Mouse (Mus musculus) liver, postnatal 0 days (tissue): ENCODE results near the gene Zbtb46. TPM values are rescaled to one million over a fixed set of nuclear protein-coding genes. Genes with fewer than 3 reads are reported as not detected.

Experiments used
- ATAC-seq: fragments of 200-750 bp; cut with Nextera tagmentation; 2 replicates; pipeline ENCODE4 v1.8.0; 2017; ENCODE audit warnings: mild to moderate bottlenecking, moderate library complexity
- DNase-seq: peaks from one replicate; pipeline ENCODE4 v3.0.0-alpha.2; 2016
- H3K27ac ChIP-seq: fragments of 300-500 bp; sonication (generic); 2 replicates; pipeline ENCODE4 v1.5.1; 2014; ENCODE audit warnings: antibody characterized with exemption, moderate library complexity, mild to moderate bottlenecking, low read depth
- H3K27me3 ChIP-seq: fragments of 300-500 bp; sonication (generic); 2 replicates; pipeline ENCODE4 v1.6.1; 2014; ENCODE audit warnings: low read length, control low read depth, mixed read lengths; ENCODE audit not compliant: insufficient read depth
- H3K36me3 ChIP-seq: fragments of 300-500 bp; sonication (generic); replicated peaks from 2 replicates; pipeline ENCODE4 v1.6.1; 2014; ENCODE audit warnings: mild to moderate bottlenecking, control low read depth, low read length, moderate library complexity, mixed read lengths; ENCODE audit not compliant: insufficient read depth
- H3K4me1 ChIP-seq: fragments of 300-500 bp; sonication (generic); 2 replicates; pipeline ENCODE4 v1.6.1; 2014; ENCODE audit warnings: antibody characterized with exemption, mild to moderate bottlenecking, control low read depth; ENCODE audit not compliant: insufficient read depth
- H3K4me2 ChIP-seq: fragments of 300-500 bp; sonication (generic); 2 replicates; pipeline ENCODE4 v1.6.1; 2014; ENCODE audit warnings: low read depth, mild to moderate bottlenecking, low read length, moderate library complexity, mixed read lengths
- H3K4me3 ChIP-seq: fragments of 300-500 bp; sonication (generic); 2 replicates; pipeline ENCODE4 v1.5.1; 2014; ENCODE audit warnings: low read depth, low read length
- H3K9ac ChIP-seq: fragments of 300-500 bp; sonication (generic); replicated peaks from 2 replicates; pipeline ENCODE4 v1.6.1; 2014; ENCODE audit warnings: mild to moderate bottlenecking, moderate library complexity
- H3K9me3 ChIP-seq: fragments of 300-500 bp; sonication (generic); 2 replicates; pipeline ENCODE4 v1.6.1; 2016; ENCODE audit warnings: mild to moderate bottlenecking, control low read depth, low read length, mixed read lengths
- CTCF ChIP-seq: sonication (generic); IDR thresholded peaks from 2 replicates; pipeline ENCODE4 v1.5.1; 2016; ENCODE audit warnings: antibody characterized with exemption, low read depth
- EP300 ChIP-seq: IDR thresholded peaks from 2 replicates; pipeline ENCODE4 v1.6.1; 2016; ENCODE audit warnings: antibody characterized with exemption, low read depth, mild to moderate bottlenecking
- WGBS: fragments of 180-500 bp; shearing (Covaris S2); extraction: QIAGEN DNeasy Blood & Tissue Kit; methylation state at CpG from one replicate; pipeline ENCODE4 v1.1.7; 2014; ENCODE audit not compliant: insufficient replicate concordance; 5-methylcytosine and 5-hydroxymethylcytosine counted together
- polyA plus RNA-seq: library from polyadenylated mRNA; unstranded; fragments of >200 nt; fragmentation: Nextera tagmentation; extraction: Ambion mirVana; gene quantifications from 2 replicates; pipeline ENCODE4 v1.2.1, GENCODE M21; 2015

Gene Zbtb46
- polyA plus RNA-seq, 1 experiment from 2014 or later = 3.5 TPM

- Histone ChIP-seq H3K4me3 (no peak overlapping the region), H3K9ac (no peak overlapping the region), H3K27ac (no peak overlapping the region), H3K36me3 (peaks cover 28% of the 10 kb centered on the region), H3K4me2 (no peak overlapping the region), H3K27me3 (no peaks in the 10 kb centered on the region), H3K4me1 (no peaks in the 10 kb centered on the region), H3K9me3 (no peaks in the 10 kb centered on the region)
- no peak for DNase-seq
- ATAC-seq = no peak
- 70% methylated on average over 3 of the region's 4 CpGs for whole genome bisulfite sequencing
- TF ChIP-seq EP300 = no peak
These were observed 72.5 kb downstream of the Zbtb46 start for GRCm38 (mm10) chr2:181386663-181387210.

- no peak for ATAC-seq
- Histone ChIP-seq H3K27ac (no peak overlapping the region), H3K9me3 (no peaks in the 10 kb centered on the region), H3K36me3 (peaks cover 24% of the 10 kb centered on the region), H3K4me2 (no peak overlapping the region), H3K4me1 (no peaks in the 10 kb centered on the region), H3K27me3 (no peaks in the 10 kb centered on the region), H3K4me3 (no peak overlapping the region), H3K9ac (no peak overlapping the region)
- 86% methylated on average over 3 of the region's 3 CpGs for WGBS
- no peak for DNase-seq
- TF ChIP-seq CTCF (no peak), EP300 (no peak)
These were observed 73.3 kb downstream of the Zbtb46 start for GRCm38 (mm10) chr2:181385885-181386284.

GRCm38 (mm10) chr2:181384919-181385391, 74.3 kb downstream of the Zbtb46 start:
- 75% methylated on average over 4 of the region's 4 CpGs for WGBS
- Histone ChIP-seq H3K27ac (no peak overlapping the region), H3K4me1 (no peaks in the 10 kb centered on the region), H3K4me3 (no peak overlapping the region), H3K9ac (no peak overlapping the region), H3K36me3 (peaks cover 30% of the 10 kb centered on the region), H3K27me3 (no peaks in the 10 kb centered on the region), H3K4me2 (no peak overlapping the region), H3K9me3 (no peaks in the 10 kb centered on the region)
- TF ChIP-seq CTCF (no peak), EP300 (no peak)
- DNase-seq = no peak
- ATAC-seq = no peak

GRCm38 (mm10) chr2:181384463-181384862, 74.8 kb downstream of the Zbtb46 start:
- no peaks in the 10 kb centered on the region for H3K27me3 ChIP-seq
- no peak overlapping the region for H3K9ac ChIP-seq
- 80% methylated on average over 7 of the region's 7 CpGs for WGBS
- H3K4me1 ChIP-seq = no peaks in the 10 kb centered on the region
- ATAC-seq (no peak), DNase-seq (no peak)
- peaks cover 34% of the 10 kb centered on the region for H3K36me3 ChIP-seq
- TF ChIP-seq EP300 (no peak), CTCF (no peak)
- no peak overlapping the region for H3K4me2 ChIP-seq
- no peaks in the 10 kb centered on the region for H3K9me3 ChIP-seq
- H3K4me3 ChIP-seq = no peak overlapping the region
- no peak overlapping the region for H3K27ac ChIP-seq

GRCm38 (mm10) chr2:181381631-181382306, 77.5 kb downstream of the Zbtb46 start:
- DNase-seq = no peak
- 89% methylated on average over 6 of the region's 6 CpGs for WGBS
- Histone ChIP-seq H3K27me3 (no peaks in the 10 kb centered on the region), H3K36me3 (peaks cover 40% of the 10 kb centered on the region), H3K4me3 (no peak overlapping the region), H3K4me1 (no peaks in the 10 kb centered on the region), H3K4me2 (no peak overlapping the region), H3K9me3 (no peaks in the 10 kb centered on the region), H3K27ac (no peak overlapping the region), H3K9ac (no peak overlapping the region)
- ATAC-seq = no peak
- TF ChIP-seq CTCF = no peak
- no peak for TF ChIP-seq EP300

- ATAC-seq (no peak), DNase-seq (no peak)
- 71% methylated on average over 5 of the region's 5 CpGs for WGBS
- no peak overlapping the region for H3K4me2 ChIP-seq
- H3K4me1 ChIP-seq = no peaks in the 10 kb centered on the region
- no peak for TF ChIP-seq EP300
- TF ChIP-seq CTCF = no peak
- H3K27ac ChIP-seq = no peak overlapping the region
- no peak overlapping the region for H3K9ac ChIP-seq
- no peaks in the 10 kb centered on the region for H3K27me3 ChIP-seq
- no peak overlapping the region for H3K4me3 ChIP-seq
- peaks cover 37% of the 10 kb centered on the region for H3K36me3 ChIP-seq
- no peaks in the 10 kb centered on the region for H3K9me3 ChIP-seq
These were observed 78.1 kb downstream of the Zbtb46 start for GRCm38 (mm10) chr2:181381107-181381506.
